Mouse (Mus musculus) MEL (cell line): ENCODE data around the gene Tanc1.

Source experiments
- BHLHE40 ChIP-seq: IDR thresholded peaks from 2 replicates; pipeline ENCODE4 v1.6.1; 2012; ENCODE audit warnings: low read depth, mild to moderate bottlenecking, inconsistent platforms, low read length, improper control_type of control experiment, borderline replicate concordance
- CTCF ChIP-seq, 3 experiments: IDR thresholded peaks in 2 of 3; conservative IDR thresholded peaks in 1 of 3; 2 replicates each; pipeline ENCODE4 v1.5.1; 2011 to 2012; ENCODE audit warnings: low read length in 3 of 3, low read depth in 2 of 3, mild to moderate bottlenecking in 2 of 3, improper control_type of control experiment in 1 of 3, inconsistent platforms in 1 of 3, mixed read lengths in 1 of 3, moderate library complexity in 1 of 3; ENCODE audit not compliant: control insufficient read depth in 1 of 3, insufficient read depth in 1 of 3, poor library complexity in 1 of 3, severe bottlenecking in 1 of 3
- E2F4 ChIP-seq: IDR thresholded peaks from 2 replicates; pipeline ENCODE4 v1.6.1; 2011; ENCODE audit warnings: low read depth, low read length, improper control_type of control experiment, borderline replicate concordance
- KAT2A ChIP-seq: conservative IDR thresholded peaks from 2 replicates; pipeline ENCODE4 v1.6.1; 2012; ENCODE audit warnings: low read depth, low read length, improper control_type of control experiment, inconsistent platforms
- MAFK ChIP-seq: IDR thresholded peaks from 2 replicates; pipeline ENCODE4 v1.6.1; 2011; ENCODE audit warnings: low read depth, mild to moderate bottlenecking, low read length, improper control_type of control experiment, borderline replicate concordance
- MAX ChIP-seq: IDR thresholded peaks from 2 replicates; pipeline ENCODE4 v1.6.1; 2011; ENCODE audit warnings: low read length, improper control_type of control experiment
- MEF2A ChIP-seq: IDR thresholded peaks from 2 replicates; pipeline ENCODE4 v1.6.1; 2014; ENCODE audit warnings: low read depth, mild to moderate bottlenecking, inconsistent platforms, low read length, improper control_type of control experiment; ENCODE audit not compliant: poor library complexity, insufficient replicate concordance, severe bottlenecking; ENCODE audit errors: extremely low read depth
- POLR2A ChIP-seq, 2 experiments: IDR thresholded peaks; 2 replicates each; pipeline ENCODE4 v1.6.1; 2011 to 2012; ENCODE audit warnings: low read length in 2 of 2, mild to moderate bottlenecking in 2 of 2, control low read depth in 1 of 2, improper control_type of control experiment in 1 of 2, low read depth in 1 of 2, moderate library complexity in 1 of 2; ENCODE audit not compliant: control insufficient read depth in 1 of 2, insufficient read depth in 1 of 2, poor library complexity in 1 of 2
- POLR2AphosphoS2 ChIP-seq: IDR thresholded peaks from 2 replicates; pipeline ENCODE4 v1.6.1; 2011; ENCODE audit warnings: low read length, improper control_type of control experiment
- RCOR1 ChIP-seq: IDR thresholded peaks from 2 replicates; pipeline ENCODE4 v1.6.1; 2012; ENCODE audit warnings: low read depth, mild to moderate bottlenecking, inconsistent platforms, low read length, improper control_type of control experiment
- USF2 ChIP-seq, 2 experiments: IDR thresholded peaks; 2 replicates each; pipeline ENCODE4 v1.6.1; 2011 to 2012; ENCODE audit warnings: improper control_type of control experiment in 2 of 2, low read length in 2 of 2, borderline replicate concordance in 1 of 2, inconsistent platforms in 1 of 2, low read depth in 1 of 2, mild to moderate bottlenecking in 1 of 2; ENCODE audit not compliant: insufficient read depth in 1 of 2
- ZNF384 ChIP-seq: IDR thresholded peaks from 2 replicates; pipeline ENCODE4 v1.6.1; 2012; ENCODE audit warnings: low read depth, mild to moderate bottlenecking, inconsistent platforms, low read length, improper control_type of control experiment

DNA sequence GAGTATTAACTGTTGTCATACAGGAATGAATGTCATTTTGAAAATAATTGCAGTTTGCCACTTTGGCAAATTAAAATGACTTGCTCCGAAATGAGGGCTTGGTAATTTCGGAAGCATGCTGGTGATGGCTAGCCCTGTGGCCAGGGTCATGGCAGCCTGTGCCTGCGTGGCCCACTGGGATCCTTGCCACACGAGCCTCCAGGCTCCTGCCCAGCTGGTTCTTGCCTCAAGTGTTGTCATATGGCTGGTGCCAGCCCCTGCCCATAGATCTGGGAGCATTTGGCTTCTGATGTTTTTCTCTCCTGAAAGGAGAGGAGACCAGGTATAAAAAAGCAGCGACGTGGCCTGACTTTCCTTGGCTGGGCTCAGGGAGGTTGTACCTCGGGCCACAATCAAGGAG is 198.2 kb downstream of the Tanc1 start:
- TF ChIP-seq POLR2A (IDR thresholded peaks at IDR 0.05; ENCODE audit: control insufficient read depth in 1 of 2, insufficient read depth in 1 of 2, low read depth in 1 of 2, low read length in 2 of 2, poor library complexity in 1 of 2) (no peak), CTCF (IDR thresholded peaks at IDR 0.05 in 2 of 3, conservative IDR thresholded peaks at IDR 0.05 in 1 of 3; ENCODE audit: control insufficient read depth in 1 of 3, insufficient read depth in 1 of 3, low read depth in 2 of 3, low read length in 3 of 3, poor library complexity in 1 of 3, severe bottlenecking in 1 of 3) (no peak), MAX (no peak), KAT2A (no peak), USF2 (IDR thresholded peaks at IDR 0.05; ENCODE audit: borderline replicate concordance in 1 of 2, insufficient read depth in 1 of 2, low read depth in 1 of 2, low read length in 2 of 2) (no peak), MEF2A (no peak), ZNF384 (no peak), MAFK (no peak), RCOR1 (no peak), E2F4 (no peak), BHLHE40 (no peak), POLR2AphosphoS2 (no peak)
